Mouse (Mus musculus) layer of hippocampus, adult 9-10 months (tissue): ENCODE measurements around the gene Tars2.
"Not testable (repeated sequence)": the region's sequence is repeated elsewhere in the genome, so short reads cannot be mapped to it uniquely, and the experiment has no call there.

Experiments used
- DNase-seq: peaks from one replicate; pipeline ENCODE4 v3.0.0; 2022; ENCODE audit warnings: low spot score

Tars2 gene

DNA sequence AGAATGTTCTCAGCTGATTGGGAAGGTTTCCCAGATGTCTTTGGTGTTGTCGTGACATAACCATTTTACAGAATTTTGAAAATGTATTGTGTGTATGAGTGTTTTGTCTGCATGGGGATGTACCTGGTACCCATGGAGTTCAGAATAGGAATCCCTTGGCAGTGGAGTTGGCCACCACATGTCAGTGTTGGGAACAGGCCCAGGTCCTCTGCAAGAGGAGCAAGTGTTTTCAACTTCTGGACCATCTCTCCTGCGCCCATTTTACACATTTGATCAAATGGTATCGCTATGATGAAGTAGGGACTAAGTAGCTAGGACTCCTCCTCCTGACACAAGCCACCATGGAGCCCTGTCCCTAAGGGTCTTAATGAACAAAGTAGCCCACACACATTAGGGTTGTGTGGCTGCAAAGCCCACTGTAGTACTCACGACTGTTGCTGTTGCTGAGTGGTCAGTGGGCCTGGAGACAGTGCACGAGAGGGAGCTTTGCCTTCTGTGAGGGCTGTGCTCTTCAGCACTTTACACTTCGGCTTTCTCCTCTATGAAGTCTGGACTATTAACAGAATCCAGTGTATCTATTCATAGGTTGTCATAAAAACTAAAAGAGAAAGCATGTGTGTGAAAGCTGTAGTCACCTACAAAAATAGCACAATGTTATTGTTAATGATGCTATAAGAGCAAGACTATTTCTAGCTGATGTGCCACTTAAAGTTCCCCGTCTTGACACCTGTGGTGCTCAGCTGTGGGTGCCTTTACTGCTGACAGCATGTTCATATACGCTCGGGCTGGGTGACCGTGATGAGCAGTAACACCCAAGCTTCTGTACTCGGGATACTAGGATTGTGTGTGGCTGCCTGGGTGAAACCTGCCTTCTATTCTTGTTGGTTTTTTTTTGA is 65.0 kb downstream of the Tars2 start:
- DNase-seq, result no peak

DNA sequence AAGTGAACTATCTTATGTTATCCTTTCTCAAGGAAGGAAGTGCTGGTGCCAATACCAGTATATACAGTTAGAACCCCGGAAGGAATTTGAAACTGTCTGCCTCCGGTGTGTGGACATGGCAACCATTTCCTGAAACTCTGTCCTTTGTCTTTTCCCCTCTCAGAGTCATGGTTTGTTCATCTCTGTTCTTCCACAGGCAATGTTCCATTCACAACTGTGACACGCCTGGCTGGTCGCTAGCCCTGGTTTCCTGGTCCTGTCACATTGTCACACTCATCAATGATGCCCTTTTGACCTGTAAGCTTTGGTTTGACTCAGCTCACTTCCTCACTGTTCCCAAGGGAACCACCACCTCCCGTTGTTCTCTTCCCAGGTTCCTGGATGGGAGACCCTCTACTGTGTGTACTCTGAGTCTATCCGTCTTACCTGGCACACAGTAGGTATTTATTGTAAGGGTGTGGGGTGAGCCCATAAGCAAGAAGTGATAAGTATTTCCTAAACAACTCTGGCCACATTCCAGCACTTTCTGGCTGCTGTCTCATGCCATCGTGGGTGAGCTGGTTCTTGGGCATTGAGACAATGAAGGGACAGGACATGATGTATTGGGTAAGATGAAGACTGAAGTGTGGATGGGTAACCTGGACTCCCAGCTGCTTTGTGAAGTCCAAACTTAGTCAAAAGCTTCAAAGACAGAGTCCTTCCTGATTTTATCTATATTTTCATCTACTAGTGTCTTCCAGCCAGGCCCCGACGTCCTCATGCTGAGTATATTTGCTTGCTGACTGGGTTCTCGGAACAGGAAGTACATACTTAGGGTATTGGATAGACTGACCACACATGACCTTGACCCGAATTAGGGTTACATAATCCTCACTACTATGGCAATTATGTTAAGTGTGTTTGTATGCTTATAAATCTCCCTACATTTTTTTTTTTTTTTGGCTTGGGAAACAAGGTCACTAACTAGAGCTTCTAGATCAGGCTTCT is 65.9 kb downstream of the Tars2 start:
- DNase-seq, result no peak

DNA sequence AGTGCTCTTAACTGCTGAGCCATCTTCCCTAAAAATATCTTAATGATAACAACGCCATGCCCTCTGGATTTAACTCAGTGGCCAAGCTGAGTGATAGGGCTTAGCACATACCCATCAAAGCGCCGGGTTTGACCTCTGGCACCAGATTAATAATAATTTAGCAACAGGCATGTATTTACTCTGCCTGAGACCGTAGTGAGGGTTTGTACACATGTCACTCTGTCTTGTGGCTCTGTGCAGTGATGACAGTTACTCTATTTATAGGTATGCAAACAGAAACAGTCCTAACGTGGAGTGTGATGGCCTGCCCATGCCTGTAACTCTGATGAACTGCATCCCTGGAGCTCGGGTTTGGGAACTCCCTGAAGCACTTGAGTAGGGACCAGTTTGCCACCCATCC is 67.3 kb downstream of the Tars2 start:
- no peak for DNase-seq

DNA sequence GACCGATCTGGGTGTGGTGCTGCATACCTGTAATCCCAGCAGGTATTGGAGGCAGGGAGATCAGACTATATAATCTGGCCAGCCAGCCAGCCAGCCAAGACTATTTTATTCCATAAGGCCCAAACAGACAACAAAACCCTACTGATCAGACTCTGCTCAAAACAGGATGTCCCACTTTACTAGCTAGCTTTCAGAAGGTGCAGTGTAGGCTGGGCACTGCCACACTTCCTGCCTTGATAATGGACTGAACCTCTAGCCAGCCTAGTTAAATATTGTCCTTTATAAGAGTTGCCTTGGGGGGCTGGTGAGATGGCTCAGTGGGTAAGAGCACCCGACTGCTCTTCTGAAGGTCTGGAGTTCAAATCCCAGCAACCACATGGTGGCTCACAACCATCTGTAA is 69.5 kb downstream of the Tars2 start:
- DNase-seq, result not testable (repeated sequence)
